Mouse (Mus musculus) heart, embryonic 11.5 days (tissue): ENCODE results near the gene Ncbp2. TPM values are rescaled to one million over a fixed set of nuclear protein-coding genes. Genes with fewer than 3 reads are reported as not detected.
A peak's percentile ranks its signal among the peaks of the same experiment; 100 is the strongest.

Experiments used
- ATAC-seq: fragments of 200-750 bp; cut with Nextera tagmentation; replicated peaks from 2 replicates; pipeline ENCODE4 v1.8.0; 2017; ENCODE audit warnings: moderate library complexity; ENCODE audit not compliant: insufficient number of reproducible peaks, low FRiP score, low TSS enrichment
- H3K27ac ChIP-seq: fragments of 300-500 bp; sonication (generic); 2 replicates; pipeline ENCODE4 v1.5.1; 2014; ENCODE audit warnings: mild to moderate bottlenecking, low read depth, low read length
- H3K27me3 ChIP-seq: fragments of 300-500 bp; sonication (generic); 2 replicates; pipeline ENCODE4 v1.6.1; 2014; ENCODE audit warnings: mild to moderate bottlenecking, low read length, mixed read lengths; ENCODE audit not compliant: control insufficient read depth, insufficient read depth
- H3K36me3 ChIP-seq: fragments of 300-500 bp; sonication (generic); 2 replicates; pipeline ENCODE4 v1.6.1; 2014; ENCODE audit warnings: mild to moderate bottlenecking, low read length, moderate library complexity, mixed read lengths; ENCODE audit not compliant: control insufficient read depth, insufficient read depth
- H3K4me1 ChIP-seq: fragments of 300-500 bp; sonication (generic); 2 replicates; pipeline ENCODE4 v1.6.1; 2014; ENCODE audit warnings: low read length; ENCODE audit not compliant: control insufficient read depth, insufficient read depth
- H3K4me2 ChIP-seq: fragments of 300-500 bp; sonication (generic); 2 replicates; pipeline ENCODE4 v1.6.1; 2014; ENCODE audit warnings: mild to moderate bottlenecking, moderate library complexity
- H3K4me3 ChIP-seq: fragments of 300-500 bp; sonication (generic); 2 replicates; pipeline ENCODE4 v1.5.1; 2014; ENCODE audit warnings: low read depth, low read length
- H3K9ac ChIP-seq: fragments of 300-500 bp; sonication (generic); 2 replicates; pipeline ENCODE4 v1.6.1; 2014; ENCODE audit warnings: mild to moderate bottlenecking, low read depth, low read length, moderate library complexity
- H3K9me3 ChIP-seq: fragments of 300-500 bp; sonication (generic); replicated peaks from 2 replicates; pipeline ENCODE4 v1.6.1; 2016; ENCODE audit warnings: low read length; ENCODE audit not compliant: control insufficient read depth
- WGBS: fragments of 180-500 bp; shearing (Covaris S2); extraction: QIAGEN DNeasy Blood & Tissue Kit; methylation state at CpG from one replicate; pipeline ENCODE4 v1.1.7; 2014; ENCODE audit not compliant: insufficient replicate concordance; 5-methylcytosine and 5-hydroxymethylcytosine counted together
- polyA plus RNA-seq: library from polyadenylated mRNA; unstranded; fragments of >200 nt; fragmentation: Nextera tagmentation; extraction: Ambion mirVana; gene quantifications from 2 replicates; pipeline ENCODE4 v1.2.1, GENCODE M21; 2014

The Ncbp2 gene
- polyA plus RNA-seq, 1 experiment from 2014 or later = 90.0 TPM

- Histone ChIP-seq H3K4me3 (no peak overlapping the region), H3K9ac (no peak overlapping the region), H3K9me3 (no peaks in the 10 kb centered on the region), H3K27me3 (no peaks in the 10 kb centered on the region), H3K4me2 (no peak overlapping the region), H3K36me3 (peaks cover 9% of the 10 kb centered on the region), H3K4me1 (no peaks in the 10 kb centered on the region), H3K27ac (no peak overlapping the region)
- WGBS = 44% methylated on average over 1 of the region's 1 CpGs
- ATAC-seq = no peak
Observed at GRCm38 (mm10) chr16:31992039-31992438, 43.7 kb downstream of the Ncbp2 start.

DNA sequence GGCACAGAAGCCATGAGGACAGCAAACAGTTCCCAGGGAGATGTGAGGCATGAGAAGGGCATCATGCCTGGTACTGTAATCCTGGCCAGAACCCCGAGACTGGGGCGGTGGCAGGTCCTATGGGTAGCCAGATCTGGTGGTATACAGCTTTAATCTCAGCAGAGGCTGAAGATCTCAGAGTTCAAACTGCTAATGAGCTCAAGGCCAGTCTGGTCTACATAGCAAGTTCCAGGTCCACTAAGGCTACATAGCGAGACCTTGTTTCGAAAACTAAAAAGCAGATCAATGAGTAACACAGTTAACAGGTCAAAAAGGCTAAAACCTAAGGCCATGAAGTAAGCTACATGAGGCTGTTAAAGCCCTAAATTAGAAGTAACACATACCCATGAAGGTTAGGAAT, 44.9 kb downstream of the Ncbp2 start:
- H3K4me1 ChIP-seq = no peaks in the 10 kb centered on the region
- H3K27ac ChIP-seq = no peak overlapping the region
- peaks cover 8% of the 10 kb centered on the region for H3K36me3 ChIP-seq
- ATAC-seq = no peak
- no peak overlapping the region for H3K4me2 ChIP-seq
- H3K27me3 ChIP-seq = no peaks in the 10 kb centered on the region
- no peak overlapping the region for H3K4me3 ChIP-seq
- WGBS = 94% methylated on average over 4 of the region's 4 CpGs
- no peaks in the 10 kb centered on the region for H3K9me3 ChIP-seq
- no peak overlapping the region for H3K9ac ChIP-seq

GRCm38 (mm10) chr16:31993946-31994345, 45.6 kb downstream of the Ncbp2 start:
- H3K4me1 ChIP-seq = no peaks in the 10 kb centered on the region
- H3K27ac ChIP-seq = no peak overlapping the region
- peaks cover 8% of the 10 kb centered on the region for H3K36me3 ChIP-seq
- no peaks in the 10 kb centered on the region for H3K9me3 ChIP-seq
- H3K4me3 ChIP-seq = no peak overlapping the region
- ATAC-seq = no peak
- no peaks in the 10 kb centered on the region for H3K27me3 ChIP-seq
- no peak overlapping the region for H3K9ac ChIP-seq
- H3K4me2 ChIP-seq = no peak overlapping the region

GRCm38 (mm10) chr16:31996371-31996770, 48.1 kb downstream of the Ncbp2 start:
- H3K9me3 ChIP-seq = no peaks in the 10 kb centered on the region
- H3K4me2 ChIP-seq = no peak overlapping the region
- no peaks in the 10 kb centered on the region for H3K4me1 ChIP-seq
- no peak overlapping the region for H3K27ac ChIP-seq
- no peak for ATAC-seq
- H3K27me3 ChIP-seq = no peaks in the 10 kb centered on the region
- no peak overlapping the region for H3K9ac ChIP-seq
- H3K4me3 ChIP-seq = no peak overlapping the region
- 81% methylated on average over 5 of the region's 5 CpGs for WGBS
- peaks cover 2% of the 10 kb centered on the region; the same call in 1 of the 2 replicates for H3K36me3 ChIP-seq

- Histone ChIP-seq H3K9ac (peak within 1 kb of the TSS; percentile 93), H3K27ac (peak within 1 kb of the TSS; percentile 79), H3K4me1 (peaks cover 12% of the 10 kb centered on the region), H3K27me3 (no peaks in the 10 kb centered on the region), H3K9me3 (no peaks in the 10 kb centered on the region), H3K4me3 (peak within 1 kb of the TSS; percentile 69), H3K36me3 (no peaks in the 10 kb centered on the region), H3K4me2 (peak within 1 kb of the TSS; percentile 66)
- WGBS = 1% methylated on average over 66 of the region's 66 CpGs
- peak; percentile 92 for ATAC-seq
Observed at GRCm38 (mm10) chr16:32002509-32003477, 54.5 kb downstream of the Ncbp2 start, which contains the start of gene Senp5. TSS of gene Senp5 (minus strand) at chr16:32003287.

DNA sequence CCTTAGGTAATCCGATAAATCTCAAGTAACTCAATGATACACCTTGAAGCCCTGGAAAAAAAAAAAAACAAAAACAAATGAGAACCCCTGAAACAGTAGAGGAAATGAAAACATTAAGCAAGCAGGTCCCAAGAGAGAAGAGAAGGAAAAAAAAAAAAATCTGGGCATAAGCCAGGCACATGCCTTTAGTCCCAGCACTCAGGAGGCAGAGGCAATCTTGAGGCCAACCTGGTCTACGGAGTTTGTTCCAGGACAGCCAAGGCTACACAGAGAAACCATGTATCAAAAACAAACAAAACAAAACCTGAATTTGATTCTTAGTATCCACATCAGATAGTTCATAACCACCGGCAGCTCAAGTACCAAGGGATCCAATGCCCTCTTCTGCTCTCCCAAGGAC, 56.4 kb downstream of the Ncbp2 start:
- H3K4me3 ChIP-seq = no peak overlapping the region
- WGBS = 94% methylated on average over 3 of the region's 3 CpGs
- no peaks in the 10 kb centered on the region for H3K27me3 ChIP-seq
- peaks cover 12% of the 10 kb centered on the region for H3K4me1 ChIP-seq
- H3K9me3 ChIP-seq = no peaks in the 10 kb centered on the region
- H3K4me2 ChIP-seq = no peak overlapping the region
- no peaks in the 10 kb centered on the region for H3K36me3 ChIP-seq
- H3K27ac ChIP-seq = no peak overlapping the region
- no peak for ATAC-seq
- no peak overlapping the region for H3K9ac ChIP-seq

GRCm38 (mm10) chr16:32008529-32009293, 60.4 kb downstream of the Ncbp2 start:
- Histone ChIP-seq H3K4me3 (no peak overlapping the region), H3K9me3 (no peaks in the 10 kb centered on the region), H3K27ac (no peak overlapping the region), H3K36me3 (no peaks in the 10 kb centered on the region), H3K9ac (no peak overlapping the region), H3K4me1 (no peaks in the 10 kb centered on the region; the same call in 1 of the 2 replicates), H3K27me3 (no peaks in the 10 kb centered on the region), H3K4me2 (no peak overlapping the region)
- 70% methylated on average over 10 of the region's 10 CpGs for WGBS
- no peak for ATAC-seq

GRCm38 (mm10) chr16:32009913-32010312, 61.6 kb downstream of the Ncbp2 start:
- H3K27me3 ChIP-seq = no peaks in the 10 kb centered on the region
- no peaks in the 10 kb centered on the region for H3K9me3 ChIP-seq
- no peaks in the 10 kb centered on the region for H3K36me3 ChIP-seq
- 33% methylated on average over 5 of the region's 5 CpGs for WGBS
- H3K9ac ChIP-seq = 0 out of 2 replicates have a peak overlapping the region, but pooled peaks have one; percentile 16
- no peak overlapping the region for H3K27ac ChIP-seq
- no peak for ATAC-seq
- H3K4me2 ChIP-seq = no peak overlapping the region
- H3K4me1 ChIP-seq = no peaks in the 10 kb centered on the region; the same call in 1 of the 2 replicates
- H3K4me3 ChIP-seq = no peak overlapping the region
